Mouse (Mus musculus) myocyte (in vitro differentiated cells): Measurements from ENCODE around the gene Dnajb13. TPM values are rescaled to one million over a fixed set of nuclear protein-coding genes. Genes with fewer than 3 reads are reported as not detected.

Experiments used
- H3K27me3 ChIP-seq: one replicate; pipeline ENCODE4 v1.6.1; 2011; ENCODE audit not compliant: control insufficient read depth, insufficient read depth, insufficient read length
- H3K36me3 ChIP-seq: one replicate; pipeline ENCODE4 v1.6.1; 2011; ENCODE audit not compliant: control insufficient read depth, insufficient read depth
- H3K4me2 ChIP-seq: one replicate; pipeline ENCODE4 v1.6.1; 2011; ENCODE audit warnings: low read depth, control low read depth
- H3K4me3 ChIP-seq: one replicate; pipeline ENCODE4 v1.5.1; 2011; ENCODE audit warnings: mild to moderate bottlenecking, control low read depth, moderate library complexity
- H3K79me2 ChIP-seq: one replicate; pipeline ENCODE4 v1.6.1; 2011; ENCODE audit not compliant: control insufficient read depth, insufficient read depth
- H3ac ChIP-seq: one replicate; pipeline ENCODE4 v1.6.1; 2011; ENCODE audit not compliant: control insufficient read depth, insufficient read length
- CEBPB ChIP-seq: IDR thresholded peaks from 2 replicates; pipeline ENCODE4 v1.6.1; 2011; ENCODE audit warnings: mild to moderate bottlenecking, moderate library complexity; ENCODE audit not compliant: poor library complexity, insufficient read depth, severe bottlenecking
- E2F4 ChIP-seq: IDR thresholded peaks from one replicate; pipeline ENCODE4 v1.6.1; 2011; ENCODE audit warnings: mild to moderate bottlenecking, control low read depth, moderate library complexity; ENCODE audit not compliant: insufficient read depth
- MAX ChIP-seq: IDR thresholded peaks from one replicate; pipeline ENCODE4 v1.6.1; 2011; ENCODE audit warnings: low read depth, mild to moderate bottlenecking, control low read depth
- MYOD1 ChIP-seq, 3 experiments: IDR thresholded peaks; one replicate each; pipeline ENCODE4 v1.6.1; 2011; ENCODE audit warnings: control low read depth in 2 of 3, low read depth in 2 of 3, mild to moderate bottlenecking in 2 of 3, moderate library complexity in 1 of 3; ENCODE audit not compliant: insufficient read length in 2 of 3, control insufficient read depth in 1 of 3
- MYOG ChIP-seq, 3 experiments: IDR thresholded peaks; one replicate each; pipeline ENCODE4 v1.6.1; 2011; ENCODE audit warnings: control low read depth in 2 of 3, low read depth in 2 of 3, mild to moderate bottlenecking in 2 of 3; ENCODE audit not compliant: insufficient read length in 2 of 3, control insufficient read depth in 1 of 3, insufficient read depth in 1 of 3
- POLR2A ChIP-seq: IDR thresholded peaks from one replicate; pipeline ENCODE4 v1.6.1; 2011; ENCODE audit warnings: low read depth, mild to moderate bottlenecking, control low read depth, moderate library complexity; ENCODE audit not compliant: insufficient read length
- POLR2AphosphoS2 ChIP-seq: IDR thresholded peaks from one replicate; pipeline ENCODE4 v1.6.1; 2011; ENCODE audit warnings: low read depth, control low read depth; ENCODE audit not compliant: insufficient read length
- REST ChIP-seq: IDR thresholded peaks from one replicate; pipeline ENCODE4 v1.6.1; 2011; ENCODE audit warnings: mild to moderate bottlenecking, control low read depth, moderate library complexity; ENCODE audit not compliant: insufficient read depth, insufficient read length
- SRF ChIP-seq: IDR thresholded peaks from one replicate; pipeline ENCODE4 v1.6.1; 2011; ENCODE audit warnings: low read depth; ENCODE audit not compliant: control insufficient read depth, insufficient read length
- TCF12 ChIP-seq: IDR thresholded peaks from one replicate; pipeline ENCODE4 v1.6.1; 2011; ENCODE audit warnings: mild to moderate bottlenecking, control low read depth; ENCODE audit not compliant: poor library complexity, insufficient read depth, severe bottlenecking
- TCF3 ChIP-seq: IDR thresholded peaks from one replicate; pipeline ENCODE4 v1.6.1; 2011; ENCODE audit warnings: low read depth, control low read depth; ENCODE audit not compliant: insufficient read length
- USF1 ChIP-seq: IDR thresholded peaks from one replicate; pipeline ENCODE4 v1.6.1; 2011; ENCODE audit warnings: low read depth, mild to moderate bottlenecking, control low read depth, moderate library complexity
- polyA plus RNA-seq: library from polyadenylated mRNA; unstranded; fragments of >200 nt; fragmentation: generic; extraction: Trizol; gene quantifications from one replicate; pipeline ENCODE4 v1.2.1, GENCODE M21; 2012; ENCODE audit warnings: missing spikeins

Gene Dnajb13
- polyA plus RNA-seq, 1 experiment, result 0.46 TPM

DNA sequence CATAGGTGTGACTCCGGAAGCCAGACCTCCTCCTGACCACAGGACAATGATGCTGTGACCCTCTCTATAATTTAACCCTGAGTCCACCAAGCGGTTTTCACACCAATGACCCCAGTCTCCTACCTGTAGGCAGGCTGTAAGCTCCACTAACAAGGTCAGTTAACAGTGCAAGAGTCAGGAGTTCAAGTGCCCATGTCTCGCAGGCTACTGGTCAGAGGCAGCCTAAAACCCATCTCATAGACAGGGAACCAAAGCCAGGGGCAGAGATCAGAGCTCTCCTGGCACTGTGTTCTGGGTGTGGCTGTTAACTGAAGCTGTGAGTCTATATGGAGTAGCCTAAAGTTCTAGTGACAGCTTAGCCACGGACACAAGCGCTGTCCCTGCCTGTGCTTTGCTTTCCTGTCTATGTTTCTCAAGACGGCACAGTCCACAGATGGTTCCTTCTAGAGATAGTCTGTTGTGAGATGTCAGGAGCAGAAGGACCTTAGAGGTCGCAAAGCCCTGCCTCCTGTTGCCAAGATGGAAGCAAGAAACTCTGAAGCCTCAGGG, 12.3 kb downstream of the Dnajb13 start:
- H3K36me3 ChIP-seq, result no peaks in the 10 kb centered on the region
- H3K4me2 ChIP-seq, result no peak overlapping the region
- no peak overlapping the region for H3K4me3 ChIP-seq

DNA sequence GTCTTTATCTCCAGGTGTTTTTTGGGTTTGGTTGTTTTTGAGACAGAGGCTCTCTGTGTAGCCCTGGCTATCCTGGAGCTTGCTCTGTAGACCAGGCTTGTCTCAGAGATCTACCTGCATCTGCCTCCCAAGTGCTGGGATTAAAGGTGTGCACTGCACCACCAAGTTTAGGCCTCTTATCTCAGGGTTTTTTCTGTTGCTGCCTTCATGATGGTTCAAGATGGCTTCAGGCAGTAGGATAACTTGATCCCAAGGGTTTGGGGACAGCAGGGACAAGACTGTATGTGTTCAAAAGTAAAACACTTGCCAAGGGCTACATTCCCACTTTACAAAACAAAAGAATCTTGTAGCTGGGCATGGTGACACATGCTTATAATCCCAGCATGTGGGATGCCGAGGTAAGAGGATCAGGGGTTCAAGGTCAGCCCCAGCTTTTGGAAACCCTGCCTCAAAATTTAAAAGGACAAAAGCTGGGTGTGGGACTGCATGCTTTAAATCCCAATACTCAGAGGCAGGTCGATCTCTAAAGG, 12.9 kb downstream of the Dnajb13 start:
- Histone ChIP-seq H3K79me2 (no peaks in the 10 kb centered on the region), H3K36me3 (no peaks in the 10 kb centered on the region), H3ac (no peak overlapping the region), H3K4me2 (no peak overlapping the region), H3K27me3 (no peaks in the 10 kb centered on the region), H3K4me3 (no peak overlapping the region)
- TF ChIP-seq MAX (no peak), USF1 (no peak)

More for the DNA sequence above, 12.3 kb downstream of the Dnajb13 start:
- Histone ChIP-seq H3K27me3 (no peaks in the 10 kb centered on the region), H3ac (no peak overlapping the region), H3K79me2 (no peaks in the 10 kb centered on the region)
- TF ChIP-seq MYOD1 (IDR thresholded peaks at IDR 0.05; ENCODE audit: control insufficient read depth in 1 of 3, insufficient read length in 2 of 3, low read depth in 2 of 3) (no peak), POLR2A (no peak)

DNA sequence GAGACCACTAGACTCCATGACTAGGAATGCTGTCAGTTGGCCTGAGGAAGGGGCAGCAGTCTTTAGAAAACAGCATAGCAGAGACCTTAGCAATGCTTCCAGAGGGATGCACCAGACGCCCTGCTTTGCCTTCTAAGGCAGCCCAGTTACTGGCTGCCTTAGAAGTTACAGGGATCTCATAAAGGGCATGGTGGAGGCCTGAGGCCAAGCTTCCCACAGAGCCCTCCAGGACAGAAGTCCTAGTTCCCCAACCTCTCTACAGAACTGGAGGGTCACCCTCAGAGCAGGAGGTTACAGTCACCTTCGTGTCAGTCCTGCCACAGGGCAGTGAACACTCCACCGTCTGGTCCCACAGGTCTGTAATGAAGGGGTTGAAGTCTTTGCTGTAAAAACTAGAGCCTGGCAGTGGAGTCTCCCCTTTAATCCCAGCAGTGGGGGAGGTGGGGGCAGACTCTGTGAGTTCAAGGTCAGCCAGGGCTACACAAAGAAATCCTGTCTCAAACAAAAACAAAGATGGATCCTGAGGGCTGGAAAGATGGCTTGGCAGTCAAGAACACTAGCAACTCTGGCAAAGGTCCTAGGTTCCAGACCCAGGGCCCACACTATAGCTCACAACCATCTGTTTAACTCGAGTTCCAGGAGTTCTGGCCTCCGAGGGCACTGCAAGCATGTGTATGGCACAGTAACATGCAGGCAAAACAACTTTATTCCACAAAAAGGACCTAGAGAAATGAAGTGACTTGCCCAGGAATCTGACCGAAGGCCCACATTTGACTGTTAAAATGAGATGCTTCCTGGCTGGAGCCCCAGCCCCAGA, 13.5 kb downstream of the Dnajb13 start:
- H3K4me2 ChIP-seq, result no peak overlapping the region

DNA sequence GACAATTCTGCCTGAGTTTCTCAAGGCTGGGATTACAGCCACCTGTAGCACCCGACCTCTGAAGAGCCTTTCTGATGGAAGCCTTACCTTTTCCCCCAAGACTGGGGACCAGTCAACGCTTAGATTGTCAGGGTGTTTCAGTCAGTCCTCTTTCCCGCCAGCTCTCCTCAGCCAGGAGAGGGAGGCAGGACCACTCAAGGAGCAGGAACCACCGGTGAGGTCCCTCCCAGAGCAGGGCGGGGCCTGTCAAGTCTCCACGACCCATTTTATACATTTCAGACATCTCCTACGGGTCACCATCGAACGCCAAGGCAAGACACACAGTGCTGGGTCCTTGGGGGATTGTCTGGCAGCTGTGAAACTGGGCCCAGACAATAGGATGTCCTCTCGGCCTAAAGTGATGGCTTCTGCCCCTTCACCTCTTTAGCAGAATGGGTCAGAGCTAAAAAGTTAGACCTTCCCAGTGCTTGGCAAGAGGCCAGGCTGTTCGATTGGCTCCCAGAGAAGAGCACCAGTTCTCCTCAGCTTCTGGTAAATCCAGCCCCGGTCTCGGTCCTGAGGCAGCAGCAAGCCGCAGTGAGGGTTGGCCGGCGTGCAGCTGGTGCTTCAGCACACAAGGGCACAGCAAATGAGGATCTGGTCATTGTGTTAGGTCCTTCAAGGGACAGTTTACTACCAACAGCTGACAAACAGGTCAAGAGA, 14.3 kb downstream of the Dnajb13 start:
- H3K36me3 ChIP-seq, result no peaks in the 10 kb centered on the region
- H3ac ChIP-seq, result no peak overlapping the region
- no peaks in the 10 kb centered on the region for H3K79me2 ChIP-seq
- H3K4me2 ChIP-seq, result no peak overlapping the region
- H3K27me3 ChIP-seq, result no peaks in the 10 kb centered on the region
- no peak for TF ChIP-seq POLR2AphosphoS2
- TF ChIP-seq TCF3, result no peak
- TF ChIP-seq MYOD1 (IDR thresholded peaks at IDR 0.05; ENCODE audit: control insufficient read depth in 1 of 3, insufficient read length in 2 of 3, low read depth in 2 of 3), result peak in 1 of 3 experiments; percentile 10
- no peak for TF ChIP-seq MAX
- TF ChIP-seq E2F4, result no peak
- TF ChIP-seq REST, result no peak
- no peak overlapping the region for H3K4me3 ChIP-seq

More for the DNA sequence above, 13.5 kb downstream of the Dnajb13 start:
- Histone ChIP-seq H3K27me3 (no peaks in the 10 kb centered on the region), H3K79me2 (no peaks in the 10 kb centered on the region), H3K36me3 (no peaks in the 10 kb centered on the region), H3K4me3 (no peak overlapping the region), H3ac (no peak overlapping the region)
- TF ChIP-seq CEBPB (no peak), MYOG (IDR thresholded peaks at IDR 0.05; ENCODE audit: control insufficient read depth in 1 of 3, insufficient read depth in 1 of 3, insufficient read length in 2 of 3, low read depth in 2 of 3) (no peak), POLR2AphosphoS2 (peak; percentile 46), USF1 (no peak)

DNA sequence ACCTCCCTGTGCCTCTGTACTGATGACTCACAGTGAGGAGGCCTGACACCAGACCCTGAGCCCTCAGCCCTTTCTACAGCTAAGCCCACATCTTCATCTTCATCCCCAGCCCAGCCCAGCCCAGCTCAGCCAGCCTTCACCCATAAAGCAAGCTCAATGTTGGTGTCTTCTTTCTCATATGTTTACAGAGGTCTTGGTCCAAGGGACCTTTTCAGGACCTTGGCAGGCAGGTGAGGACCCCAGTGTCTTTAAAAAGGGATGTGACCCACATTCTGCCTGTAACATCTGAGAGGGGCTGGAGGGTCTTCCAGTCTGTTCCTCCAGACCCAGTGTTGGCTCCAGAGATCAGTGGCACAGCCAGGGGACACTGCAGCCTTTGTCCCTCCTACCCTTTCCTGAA, 15.3 kb downstream of the Dnajb13 start:
- TF ChIP-seq E2F4 (no peak), REST (no peak)
- no peaks in the 10 kb centered on the region for H3K27me3 ChIP-seq
- H3K4me2 ChIP-seq, result no peak overlapping the region
- no peak overlapping the region for H3K4me3 ChIP-seq
- no peaks in the 10 kb centered on the region for H3K79me2 ChIP-seq
- no peaks in the 10 kb centered on the region for H3K36me3 ChIP-seq
- H3ac ChIP-seq, result no peak overlapping the region

DNA sequence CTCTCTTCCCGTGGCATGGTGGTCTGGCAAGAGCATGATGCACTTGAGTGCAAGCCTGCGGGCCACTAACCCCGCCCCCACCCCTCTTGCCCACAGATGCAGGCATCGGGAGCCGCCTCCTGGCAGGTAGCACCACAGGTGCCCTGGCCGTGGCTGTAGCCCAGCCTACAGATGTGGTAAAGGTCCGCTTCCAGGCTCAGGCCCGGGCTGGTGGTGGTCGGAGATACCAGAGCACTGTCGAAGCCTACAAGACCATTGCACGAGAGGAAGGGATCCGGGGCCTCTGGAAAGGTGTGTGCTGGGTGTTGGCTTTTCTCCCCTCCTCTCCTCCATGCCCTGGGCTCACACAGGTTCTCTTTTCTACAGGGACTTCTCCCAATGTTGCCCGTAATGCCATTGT, 16.8 kb downstream of the Dnajb13 start:
- TF ChIP-seq MYOD1 (IDR thresholded peaks at IDR 0.05; ENCODE audit: control insufficient read depth in 1 of 3, insufficient read length in 2 of 3, low read depth in 2 of 3), result no peak
- TF ChIP-seq CEBPB, result no peak
- TF ChIP-seq SRF, result no peak
- TF ChIP-seq MYOG (IDR thresholded peaks at IDR 0.05; ENCODE audit: control insufficient read depth in 1 of 3, insufficient read depth in 1 of 3, insufficient read length in 2 of 3, low read depth in 2 of 3), result no peak
- TF ChIP-seq MAX, result no peak
- TF ChIP-seq TCF12, result no peak
- TF ChIP-seq REST, result no peak
- no peak for TF ChIP-seq POLR2A
- TF ChIP-seq TCF3, result no peak
- no peak for TF ChIP-seq E2F4
- no peak for TF ChIP-seq USF1
- no peak for TF ChIP-seq POLR2AphosphoS2

More for the DNA sequence above, 16.8 kb downstream of the Dnajb13 start:
- Histone ChIP-seq H3ac (no peak overlapping the region), H3K4me2 (no peak overlapping the region), H3K36me3 (no peaks in the 10 kb centered on the region), H3K79me2 (no peaks in the 10 kb centered on the region), H3K4me3 (no peak overlapping the region), H3K27me3 (no peaks in the 10 kb centered on the region)
